Mouse (Mus musculus): ENCODE data around the gene Ugt1a6b. TPM values are rescaled to one million over a fixed set of nuclear protein-coding genes. Genes with fewer than 3 reads are reported as not detected.
"Not testable (repeated sequence)": the region's sequence is repeated elsewhere in the genome, so short reads cannot be mapped to it uniquely, and the experiment has no call there.

Gene Ugt1a6b
- polyA plus RNA-seq, 1 experiment from 2014 or later = not detected

GRCm38 (mm10) chr1:88145278-88145677, 42.2 kb downstream of the Ugt1a6b start:
- WGBS = 61% methylated on average over 2 of the region's 2 CpGs
- H3K36me3 ChIP-seq (ENCODE audit: control insufficient read depth, insufficient read depth, low read length); H3K4me3 ChIP-seq (ENCODE audit: low read depth, low read length); H3K4me1 ChIP-seq (replicated peaks; ENCODE audit: control insufficient read depth, insufficient read depth, low read length); ATAC-seq (replicated peaks; ENCODE audit: low FRiP score, low TSS enrichment, low read depth); H3K9me3 ChIP-seq (ENCODE audit: control insufficient read depth, low read length); H3K27me3 ChIP-seq (replicated peaks; ENCODE audit: control insufficient read depth, insufficient read depth, low read length); H3K4me2 ChIP-seq (ENCODE audit: low read length); DNase-seq (ENCODE audit: low spot score); H3K9ac ChIP-seq (ENCODE audit: low read length); H3K27ac ChIP-seq (ENCODE audit: low read depth): not testable (repeated sequence)

GRCm38 (mm10) chr1:88150133-88150532, 47.1 kb downstream of the Ugt1a6b start:
- WGBS = 78% methylated on average over 2 of the region's 2 CpGs
- not testable (repeated sequence) for H3K9me3 ChIP-seq (ENCODE audit: control insufficient read depth, low read length); H3K36me3 ChIP-seq (ENCODE audit: control insufficient read depth, insufficient read depth, low read length); H3K4me3 ChIP-seq (ENCODE audit: low read depth, low read length); H3K27me3 ChIP-seq (replicated peaks; ENCODE audit: control insufficient read depth, insufficient read depth, low read length); H3K4me1 ChIP-seq (replicated peaks; ENCODE audit: control insufficient read depth, insufficient read depth, low read length); H3K27ac ChIP-seq (ENCODE audit: low read depth); H3K4me2 ChIP-seq (ENCODE audit: low read length); H3K9ac ChIP-seq (ENCODE audit: low read length); ATAC-seq (replicated peaks; ENCODE audit: low FRiP score, low TSS enrichment, low read depth); DNase-seq (ENCODE audit: low spot score)

GRCm38 (mm10) chr1:88158430-88158829, 55.4 kb downstream of the Ugt1a6b start:
- Histone ChIP-seq H3K27me3 (replicated peaks; ENCODE audit: control insufficient read depth, insufficient read depth, low read length) (no peaks in the 10 kb centered on the region), H3K4me3 (ENCODE audit: low read depth, low read length) (no peak overlapping the region), H3K36me3 (ENCODE audit: control insufficient read depth, insufficient read depth, low read length) (no peaks in the 10 kb centered on the region), H3K9me3 (ENCODE audit: control insufficient read depth, low read length) (no peaks in the 10 kb centered on the region), H3K9ac (ENCODE audit: low read length) (no peak overlapping the region), H3K4me2 (ENCODE audit: low read length) (no peak overlapping the region), H3K4me1 (replicated peaks; ENCODE audit: control insufficient read depth, insufficient read depth, low read length) (no peaks in the 10 kb centered on the region), H3K27ac (ENCODE audit: low read depth) (no peak overlapping the region)
- DNase-seq (ENCODE audit: low spot score) (no peak), ATAC-seq (replicated peaks; ENCODE audit: low FRiP score, low TSS enrichment, low read depth) (no peak)
- WGBS = 61% methylated on average over 2 of the region's 2 CpGs

- 73% methylated on average over 5 of the region's 5 CpGs for WGBS
- no peaks in the 10 kb centered on the region for H3K27me3 ChIP-seq (replicated peaks; ENCODE audit: control insufficient read depth, insufficient read depth, low read length)
- H3K36me3 ChIP-seq (ENCODE audit: control insufficient read depth, insufficient read depth, low read length) = no peaks in the 10 kb centered on the region
- no peaks in the 10 kb centered on the region for H3K9me3 ChIP-seq (ENCODE audit: control insufficient read depth, low read length)
- no peak for DNase-seq (ENCODE audit: low spot score)
- no peak within 1 kb of the TSS for H3K27ac ChIP-seq (ENCODE audit: low read depth)
- no peak for ATAC-seq (replicated peaks; ENCODE audit: low FRiP score, low TSS enrichment, low read depth)
- no peak within 1 kb of the TSS for H3K4me2 ChIP-seq (ENCODE audit: low read length)
- H3K9ac ChIP-seq (ENCODE audit: low read length) = no peak within 1 kb of the TSS
- no peaks in the 10 kb centered on the region for H3K4me1 ChIP-seq (replicated peaks; ENCODE audit: control insufficient read depth, insufficient read depth, low read length)
- no peak within 1 kb of the TSS for H3K4me3 ChIP-seq (ENCODE audit: low read depth, low read length)
These were observed 62.7 kb downstream of the Ugt1a6b start, which contains the start of gene Ugt1a5 for GRCm38 (mm10) chr1:88165711-88166110. TSS of gene Ugt1a5 (plus strand) at chr1:88166012.

- not testable (repeated sequence) for DNase-seq (ENCODE audit: low spot score); H3K9me3 ChIP-seq (ENCODE audit: control insufficient read depth, low read length); H3K36me3 ChIP-seq (ENCODE audit: control insufficient read depth, insufficient read depth, low read length); ATAC-seq (replicated peaks; ENCODE audit: low FRiP score, low TSS enrichment, low read depth); H3K9ac ChIP-seq (ENCODE audit: low read length); H3K4me3 ChIP-seq (ENCODE audit: low read depth, low read length); H3K27me3 ChIP-seq (replicated peaks; ENCODE audit: control insufficient read depth, insufficient read depth, low read length); H3K27ac ChIP-seq (ENCODE audit: low read depth); H3K4me1 ChIP-seq (replicated peaks; ENCODE audit: control insufficient read depth, insufficient read depth, low read length); H3K4me2 ChIP-seq (ENCODE audit: low read length)
- WGBS = 86% methylated on average over 5 of the region's 7 CpGs
These were observed 69.1 kb downstream of the Ugt1a6b start for GRCm38 (mm10) chr1:88172190-88172589.

- Histone ChIP-seq H3K4me3 (ENCODE audit: low read depth, low read length) (no peak overlapping the region), H3K27me3 (replicated peaks; ENCODE audit: control insufficient read depth, insufficient read depth, low read length) (no peaks in the 10 kb centered on the region), H3K9ac (ENCODE audit: low read length) (no peak overlapping the region), H3K4me1 (replicated peaks; ENCODE audit: control insufficient read depth, insufficient read depth, low read length) (no peaks in the 10 kb centered on the region), H3K9me3 (ENCODE audit: control insufficient read depth, low read length) (peaks cover 12% of the 10 kb centered on the region; the same call in 1 of the 2 replicates), H3K36me3 (ENCODE audit: control insufficient read depth, insufficient read depth, low read length) (no peaks in the 10 kb centered on the region), H3K27ac (ENCODE audit: low read depth) (no peak overlapping the region), H3K4me2 (ENCODE audit: low read length) (no peak overlapping the region)
- WGBS = 88% methylated on average over 1 of the region's 1 CpGs
- DNase-seq (ENCODE audit: low spot score) (no peak), ATAC-seq (replicated peaks; ENCODE audit: low FRiP score, low TSS enrichment, low read depth) (no peak)
These were observed 76.6 kb downstream of the Ugt1a6b start for GRCm38 (mm10) chr1:88179657-88180056.

- Histone ChIP-seq H3K27me3 (replicated peaks; ENCODE audit: control insufficient read depth, insufficient read depth, low read length) (no peaks in the 10 kb centered on the region), H3K9ac (ENCODE audit: low read length) (no peak overlapping the region), H3K27ac (ENCODE audit: low read depth) (no peak overlapping the region), H3K9me3 (ENCODE audit: control insufficient read depth, low read length) (no peaks in the 10 kb centered on the region), H3K4me1 (replicated peaks; ENCODE audit: control insufficient read depth, insufficient read depth, low read length) (no peaks in the 10 kb centered on the region), H3K4me3 (ENCODE audit: low read depth, low read length) (no peak overlapping the region), H3K4me2 (ENCODE audit: low read length) (no peak overlapping the region), H3K36me3 (ENCODE audit: control insufficient read depth, insufficient read depth, low read length) (no peaks in the 10 kb centered on the region)
- ATAC-seq (replicated peaks; ENCODE audit: low FRiP score, low TSS enrichment, low read depth) (no peak), DNase-seq (ENCODE audit: low spot score) (no peak)
- 83% methylated on average over 5 of the region's 5 CpGs for WGBS
These were observed 83.4 kb downstream of the Ugt1a6b start for GRCm38 (mm10) chr1:88186325-88186935.

- 81% methylated on average over 3 of the region's 3 CpGs for WGBS
- no peak for ATAC-seq (replicated peaks; ENCODE audit: low FRiP score, low TSS enrichment, low read depth)
- no peaks in the 10 kb centered on the region for H3K9me3 ChIP-seq (ENCODE audit: control insufficient read depth, low read length)
- H3K36me3 ChIP-seq (ENCODE audit: control insufficient read depth, insufficient read depth, low read length) = no peaks in the 10 kb centered on the region
- no peaks in the 10 kb centered on the region for H3K27me3 ChIP-seq (replicated peaks; ENCODE audit: control insufficient read depth, insufficient read depth, low read length)
- H3K4me1 ChIP-seq (replicated peaks; ENCODE audit: control insufficient read depth, insufficient read depth, low read length) = no peaks in the 10 kb centered on the region
- H3K4me3 ChIP-seq (ENCODE audit: low read depth, low read length) = no peak overlapping the region
- no peak for DNase-seq (ENCODE audit: low spot score)
- no peak overlapping the region for H3K27ac ChIP-seq (ENCODE audit: low read depth)
- no peak overlapping the region for H3K9ac ChIP-seq (ENCODE audit: low read length)
- H3K4me2 ChIP-seq (ENCODE audit: low read length) = no peak overlapping the region
These were observed 89.1 kb downstream of the Ugt1a6b start for GRCm38 (mm10) chr1:88192136-88192535.

GRCm38 (mm10) chr1:88195687-88196086, 92.6 kb downstream of the Ugt1a6b start:
- Histone ChIP-seq H3K4me3 (ENCODE audit: low read depth, low read length) (no peak overlapping the region), H3K4me1 (replicated peaks; ENCODE audit: control insufficient read depth, insufficient read depth, low read length) (no peaks in the 10 kb centered on the region), H3K9ac (ENCODE audit: low read length) (no peak overlapping the region), H3K27ac (ENCODE audit: low read depth) (no peak overlapping the region), H3K36me3 (ENCODE audit: control insufficient read depth, insufficient read depth, low read length) (no peaks in the 10 kb centered on the region), H3K4me2 (ENCODE audit: low read length) (no peak overlapping the region), H3K27me3 (replicated peaks; ENCODE audit: control insufficient read depth, insufficient read depth, low read length) (no peaks in the 10 kb centered on the region), H3K9me3 (ENCODE audit: control insufficient read depth, low read length) (no peaks in the 10 kb centered on the region)
- ATAC-seq (replicated peaks; ENCODE audit: low FRiP score, low TSS enrichment, low read depth) (no peak), DNase-seq (ENCODE audit: low spot score) (no peak)
- 83% methylated on average over 1 of the region's 1 CpGs for WGBS

Data from intestine, embryonic 14.5 days (tissue).